Mouse (Mus musculus) limb, embryonic 14.5 days (tissue): ENCODE measurements around the gene Tcf7l2. TPM values are rescaled to one million over a fixed set of nuclear protein-coding genes. Genes with fewer than 3 reads are reported as not detected.

ENCODE experiments used
- ATAC-seq: fragments of 200-750 bp; cut with Nextera tagmentation; 2 replicates; pipeline ENCODE4 v1.8.0; 2017; ENCODE audit warnings: low read depth, moderate number of reproducible peaks, moderate TSS enrichment; ENCODE audit not compliant: low FRiP score
- DNase-seq: peaks from one replicate; pipeline ENCODE4 v3.0.0-alpha.2; 2015; ENCODE audit warnings: low spot score
- H3K27ac ChIP-seq: fragments of 300-500 bp; sonication (generic); replicated peaks from 2 replicates; pipeline ENCODE4 v1.5.1; 2014; ENCODE audit warnings: low read depth, mild to moderate bottlenecking, low read length, moderate library complexity, mixed read lengths
- H3K27me3 ChIP-seq: fragments of 300-500 bp; sonication (generic); 2 replicates; pipeline ENCODE4 v1.6.1; 2014; ENCODE audit warnings: low read length, mixed read lengths; ENCODE audit not compliant: control insufficient read depth, insufficient read depth
- H3K36me3 ChIP-seq: fragments of 300-500 bp; sonication (generic); 2 replicates; pipeline ENCODE4 v1.6.1; 2014; ENCODE audit warnings: mild to moderate bottlenecking, low read length, moderate library complexity, mixed read lengths; ENCODE audit not compliant: control insufficient read depth, insufficient read depth
- H3K4me1 ChIP-seq: fragments of 300-500 bp; sonication (generic); 2 replicates; pipeline ENCODE4 v1.6.1; 2014; ENCODE audit warnings: antibody characterized with exemption, low read length, mixed read lengths; ENCODE audit not compliant: control insufficient read depth, insufficient read depth
- H3K4me2 ChIP-seq: fragments of 300-500 bp; sonication (generic); replicated peaks from 2 replicates; pipeline ENCODE4 v1.6.1; 2014; ENCODE audit warnings: low read depth, mild to moderate bottlenecking, low read length, moderate library complexity; ENCODE audit not compliant: severe bottlenecking
- H3K4me3 ChIP-seq: fragments of 300-500 bp; sonication (generic); replicated peaks from 2 replicates; pipeline ENCODE4 v1.5.1; 2014; ENCODE audit warnings: low read length
- H3K9ac ChIP-seq: fragments of 300-500 bp; sonication (generic); 2 replicates; pipeline ENCODE4 v1.6.1; 2014; ENCODE audit warnings: mild to moderate bottlenecking, low read depth, low read length, moderate library complexity; ENCODE audit not compliant: severe bottlenecking
- H3K9me3 ChIP-seq: fragments of 300-500 bp; sonication (generic); 2 replicates; pipeline ENCODE4 v1.6.1; 2016; ENCODE audit warnings: low read length; ENCODE audit not compliant: control insufficient read depth
- POLR2A ChIP-seq: fragments of 200-500 bp; IDR thresholded peaks from 2 replicates; pipeline ENCODE4 v1.8.0; 2012; ENCODE audit warnings: inconsistent platforms, mild to moderate bottlenecking, moderate library complexity, borderline replicate concordance; ENCODE audit not compliant: insufficient read depth, insufficient read length; ENCODE audit errors: extremely low read depth
- WGBS: fragments of 180-500 bp; shearing (Covaris S2); extraction: QIAGEN DNeasy Blood & Tissue Kit; methylation state at CpG from one replicate; pipeline ENCODE4 v1.1.7; 2014; 5-methylcytosine and 5-hydroxymethylcytosine counted together
- polyA plus RNA-seq, 2 experiments: library from polyadenylated mRNA; depleted of rRNA in 1 of 2; stranded (reverse) in 1 of 2; unstranded in 1 of 2; fragments of >200 nt; fragmentation: Nextera tagmentation in 1 of 2; extraction: Ambion mirVana in 1 of 2; gene quantifications; 2 replicates each; pipeline versions ENCODE4 v1.2.1 to v1.2.3; 2012 to 2014

Tcf7l2 gene
- polyA plus RNA-seq, 2 experiments, result 51.6 to 134 TPM

GRCm38 (mm10) chr19:55845702-55846101 lies 104.1 kb downstream of the Tcf7l2 start:
- H3K27ac ChIP-seq, result no peak overlapping the region
- H3K4me1 ChIP-seq, result peaks cover 44% of the 10 kb centered on the region
- no peaks in the 10 kb centered on the region for H3K27me3 ChIP-seq
- no peak overlapping the region for H3K4me3 ChIP-seq
- ATAC-seq (no peak), DNase-seq (no peak)
- WGBS, result 82% methylated on average over 2 of the region's 2 CpGs
- no peak overlapping the region for H3K4me2 ChIP-seq
- no peak for TF ChIP-seq POLR2A
- H3K36me3 ChIP-seq, result no peaks in the 10 kb centered on the region; the same call in 1 of the 2 replicates
- H3K9me3 ChIP-seq, result no peaks in the 10 kb centered on the region
- no peak overlapping the region for H3K9ac ChIP-seq

GRCm38 (mm10) chr19:55846256-55846655 lies 104.6 kb downstream of the Tcf7l2 start:
- H3K4me1 ChIP-seq, result peaks cover 47% of the 10 kb centered on the region
- no peaks in the 10 kb centered on the region for H3K27me3 ChIP-seq
- DNase-seq (no peak), ATAC-seq (no peak)
- H3K27ac ChIP-seq, result no peak overlapping the region
- 58% methylated on average over 6 of the region's 6 CpGs for WGBS
- no peak overlapping the region for H3K4me2 ChIP-seq
- no peak overlapping the region for H3K4me3 ChIP-seq
- no peaks in the 10 kb centered on the region; the same call in 1 of the 2 replicates for H3K36me3 ChIP-seq
- H3K9ac ChIP-seq, result no peak overlapping the region
- TF ChIP-seq POLR2A, result no peak
- H3K9me3 ChIP-seq, result no peaks in the 10 kb centered on the region

- Histone ChIP-seq H3K9ac (no peak overlapping the region), H3K27me3 (no peaks in the 10 kb centered on the region), H3K4me2 (no peak overlapping the region), H3K27ac (no peak overlapping the region), H3K9me3 (no peaks in the 10 kb centered on the region), H3K36me3 (no peaks in the 10 kb centered on the region; the same call in 1 of the 2 replicates), H3K4me1 (peaks cover 53% of the 10 kb centered on the region), H3K4me3 (no peak overlapping the region)
- TF ChIP-seq POLR2A, result no peak
- ATAC-seq (no peak), DNase-seq (no peak)
- WGBS, result 70% methylated on average over 4 of the region's 4 CpGs
Observed at GRCm38 (mm10) chr19:55847043-55847442, 105.4 kb downstream of the Tcf7l2 start.

- Histone ChIP-seq H3K4me3 (no peak overlapping the region), H3K9ac (no peak overlapping the region), H3K4me1 (peaks cover 30% of the 10 kb centered on the region), H3K4me2 (no peak overlapping the region), H3K27me3 (no peaks in the 10 kb centered on the region), H3K36me3 (no peaks in the 10 kb centered on the region; the same call in 1 of the 2 replicates), H3K27ac (no peak overlapping the region), H3K9me3 (no peaks in the 10 kb centered on the region)
- ATAC-seq, result no peak
- TF ChIP-seq POLR2A, result no peak
- 79% methylated on average over 8 of the region's 8 CpGs for WGBS
- no peak for DNase-seq
Observed at GRCm38 (mm10) chr19:55850402-55851078, 108.9 kb downstream of the Tcf7l2 start.

GRCm38 (mm10) chr19:55851498-55852324 lies 110.1 kb downstream of the Tcf7l2 start:
- TF ChIP-seq POLR2A, result no peak
- peaks cover 31% of the 10 kb centered on the region for H3K4me1 ChIP-seq

More at GRCm38 (mm10) chr19:55851498-55852324, 110.1 kb downstream of the Tcf7l2 start:
- Histone ChIP-seq H3K36me3 (no peaks in the 10 kb centered on the region; the same call in none of the 2 replicates), H3K4me2 (no peak overlapping the region), H3K27ac (no peak overlapping the region), H3K9ac (no peak overlapping the region), H3K9me3 (no peaks in the 10 kb centered on the region), H3K27me3 (no peaks in the 10 kb centered on the region), H3K4me3 (no peak overlapping the region)
- DNase-seq (no peak), ATAC-seq (no peak)
- 73% methylated on average over 19 of the region's 19 CpGs for WGBS
